Mouse (Mus musculus): Measurements from ENCODE around the gene Nudt2.
A peak's percentile ranks its signal among the peaks of the same experiment; 100 is the strongest.
"Not testable (repeated sequence)": the region's sequence is repeated elsewhere in the genome, so short reads cannot be mapped to it uniquely, and the experiment has no call there.

Nudt2 gene

DNA sequence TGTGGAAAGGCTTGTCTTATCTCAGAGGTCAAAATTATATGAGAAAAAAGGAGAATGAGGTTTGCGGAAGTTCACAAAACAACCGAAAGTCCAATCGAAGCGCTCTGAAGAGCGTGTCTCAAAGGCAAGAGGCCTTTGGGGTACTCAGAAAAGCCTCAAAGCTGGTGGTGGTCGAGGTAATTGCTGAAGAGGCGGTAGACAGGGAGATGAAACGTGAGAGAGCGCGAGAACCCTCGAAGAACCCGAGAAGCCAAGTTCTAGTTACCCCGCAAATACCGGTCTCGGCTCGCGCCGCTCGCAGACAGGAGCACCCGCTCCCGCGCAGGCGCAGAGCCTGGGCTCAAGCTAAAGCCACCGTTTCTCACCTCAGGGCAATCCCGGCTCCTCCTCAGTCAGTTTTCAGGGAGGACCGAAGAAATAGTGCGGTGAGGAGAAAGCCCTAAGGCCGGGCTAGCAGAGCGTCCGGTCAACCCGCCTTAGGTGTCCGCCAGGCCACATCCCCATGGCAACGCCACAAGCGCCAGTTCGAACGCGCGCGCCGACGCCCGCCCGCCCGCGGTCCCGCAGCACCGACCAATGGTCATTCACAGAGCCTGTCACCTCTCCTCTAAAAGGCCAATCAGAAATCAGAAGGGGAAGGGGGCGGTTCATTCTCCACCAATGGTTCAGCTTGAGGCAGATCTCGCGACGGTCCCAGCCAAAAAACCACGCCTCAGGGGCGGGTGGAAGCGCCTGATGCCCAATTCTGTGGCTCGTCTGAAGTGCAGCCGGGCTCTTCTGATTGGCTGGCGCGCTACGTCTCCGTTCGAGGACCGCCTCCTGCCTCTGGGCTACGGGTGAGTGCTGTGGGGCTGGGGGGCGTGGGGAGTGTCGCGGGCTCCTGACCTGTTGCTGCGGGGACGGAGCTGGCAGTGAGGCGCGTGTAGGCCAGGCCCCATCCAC, at the start of gene Nudt2, which contains the start of gene Kif24:
Gene Nudt2, plus strand, starts transcription at position 807 of the 942 bp plus-strand sequence.
Gene Kif24, minus strand, starts transcription at position 543 of the 942 bp plus-strand sequence.
- DNase-seq, result peak; percentile 98 to 99

GRCm38 (mm10) chr4:41416966-41417365, 48.0 kb upstream of the Nudt2 start:
- DNase-seq, result no peak

GRCm38 (mm10) chr4:41438931-41439330, 26.0 kb upstream of the Nudt2 start:
- DNase-seq, result no peak

DNA sequence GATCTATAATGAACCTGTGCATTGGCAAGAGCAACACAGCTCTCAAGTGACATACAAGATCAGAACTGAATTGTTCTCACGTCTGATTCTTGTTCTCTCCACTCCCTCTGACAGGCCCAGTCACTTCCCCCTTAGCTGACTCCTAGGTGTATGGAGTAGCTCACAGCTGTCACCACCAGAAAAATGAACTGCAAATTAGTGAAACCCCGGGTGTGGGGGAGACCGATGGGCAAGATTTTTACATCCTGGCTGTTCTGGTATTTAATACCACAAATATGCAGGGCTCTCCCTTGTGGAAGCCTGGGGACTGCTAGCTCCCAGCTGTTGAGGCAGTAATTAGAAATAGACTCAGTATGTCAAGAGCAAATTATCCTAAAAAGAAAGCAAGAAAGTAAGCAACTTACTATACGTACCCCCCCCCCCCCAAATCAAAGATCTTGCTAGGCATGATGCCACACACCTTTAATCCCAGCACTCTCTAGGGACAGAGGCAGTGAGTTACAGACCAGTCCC, 22.1 kb upstream of the Nudt2 start:
- no peak for DNase-seq

DNA sequence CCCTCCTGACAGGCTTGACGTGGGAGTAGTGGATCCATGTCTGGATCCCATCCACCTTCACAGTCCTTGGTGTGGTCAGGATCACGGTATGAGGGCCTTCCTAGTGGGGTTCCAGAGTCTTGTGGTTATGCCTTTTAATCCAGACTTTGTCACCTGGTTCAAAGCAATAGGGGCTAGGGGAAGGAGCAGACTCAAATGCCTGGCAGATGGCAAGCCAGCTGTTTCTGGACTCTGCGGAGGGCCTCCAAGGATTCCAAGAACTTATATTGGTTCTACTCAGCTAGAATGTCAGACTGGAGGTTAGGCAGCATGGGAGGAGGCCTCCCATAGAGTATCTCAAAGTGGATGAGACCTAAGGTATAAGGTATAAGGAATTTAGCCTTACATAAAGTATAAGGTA, 17.4 kb upstream of the Nudt2 start:
- DNase-seq, result no peak

GRCm38 (mm10) chr4:41460690-41461089, 4.3 kb upstream of the Nudt2 start:
- DNase-seq, result no peak

DNA sequence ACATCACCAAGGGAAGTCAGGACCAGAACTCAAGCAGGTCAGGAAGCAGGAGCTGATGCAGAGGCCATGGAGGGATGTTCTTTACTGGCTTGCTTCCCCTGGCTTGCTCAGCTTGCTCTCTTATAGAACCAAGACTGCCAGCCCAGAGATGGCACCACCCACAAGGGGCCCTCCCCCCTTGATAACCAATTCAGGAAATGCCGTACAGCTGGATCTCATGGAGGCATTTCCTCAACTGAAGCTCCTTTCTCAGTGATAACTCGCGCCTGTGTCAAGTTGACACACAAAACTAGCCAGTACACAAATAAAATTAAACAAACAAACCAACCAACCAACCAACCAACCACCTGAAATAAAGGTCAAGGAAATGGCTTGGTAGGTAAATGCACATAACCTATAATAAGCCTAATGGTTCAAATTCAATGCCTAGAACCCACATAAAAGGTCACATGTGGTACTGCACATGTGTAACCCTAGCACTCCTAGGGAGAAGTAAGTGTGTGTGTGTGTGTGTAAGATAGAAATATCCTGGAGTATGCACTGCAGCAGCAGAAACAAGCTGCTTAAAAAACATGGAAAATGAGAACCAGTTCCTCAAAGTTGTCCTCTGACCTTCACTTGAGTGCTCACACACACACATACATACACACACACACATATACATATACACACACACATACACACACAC, 1.8 kb upstream of the Nudt2 start:
- DNase-seq, result not testable (repeated sequence)

GRCm38 (mm10) chr4:41465287-41465665, 325 bp downstream of the Nudt2 start:
- DNase-seq, result no peak

DNA sequence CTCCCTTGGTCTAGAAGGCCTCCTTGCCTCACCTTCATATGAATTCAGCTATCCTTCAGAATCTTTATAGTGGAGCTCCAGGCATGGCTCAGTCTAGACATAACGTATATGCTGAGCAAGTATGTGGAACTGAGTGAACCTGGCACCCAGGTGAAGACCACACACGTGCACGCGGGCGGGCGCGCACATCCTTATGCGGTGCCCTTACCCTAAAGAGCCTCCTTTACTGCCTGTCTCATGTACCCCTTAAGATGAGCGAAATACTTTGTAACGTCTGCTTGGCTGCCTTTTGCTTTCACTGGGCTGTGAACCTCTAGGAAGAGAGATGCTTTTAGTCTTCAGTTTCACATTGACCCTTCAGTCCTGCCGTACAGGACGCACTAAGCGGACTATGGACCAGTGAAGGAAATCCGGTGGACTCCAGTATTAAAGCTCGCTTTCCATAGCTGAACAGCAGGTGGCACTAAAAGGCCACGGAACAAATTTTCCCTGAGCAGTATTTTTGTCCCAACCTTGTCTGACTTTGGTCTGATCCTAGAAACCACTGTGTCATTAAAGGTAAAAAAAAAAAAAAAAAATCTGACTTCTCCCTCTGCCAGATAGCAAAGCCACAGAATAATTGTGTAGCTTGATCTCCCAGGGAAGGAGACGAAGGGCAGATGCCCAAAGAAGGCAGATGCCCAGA, 3.6 kb downstream of the Nudt2 start:
- DNase-seq, result peak; percentile 29 to 75

- DNase-seq, result no peak
Observed at GRCm38 (mm10) chr4:41469199-41469598, 4.2 kb downstream of the Nudt2 start.

- DNase-seq, result no peak
Observed at GRCm38 (mm10) chr4:41470051-41470683, 5.2 kb downstream of the Nudt2 start.

- no peak for DNase-seq
Observed at GRCm38 (mm10) chr4:41470684-41471383, 5.9 kb downstream of the Nudt2 start.

DNA sequence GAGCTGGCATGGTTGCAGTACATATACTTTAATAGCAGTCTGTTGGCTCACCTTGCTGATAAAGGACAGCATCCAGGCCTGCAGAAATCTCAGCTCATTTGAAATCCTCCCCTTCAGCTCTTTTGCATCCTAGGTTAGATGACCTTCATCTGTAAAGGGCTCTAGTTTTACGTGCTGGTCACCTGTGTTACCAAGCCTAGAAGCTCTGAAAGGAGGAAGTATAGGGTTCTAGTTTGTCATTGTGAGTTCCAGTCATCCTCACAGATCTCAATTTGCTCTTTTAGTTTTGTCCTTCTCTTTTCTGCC, 6.4 kb downstream of the Nudt2 start:
- no peak for DNase-seq

GRCm38 (mm10) chr4:41477648-41478160, 12.8 kb downstream of the Nudt2 start:
- no peak for DNase-seq

DNA sequence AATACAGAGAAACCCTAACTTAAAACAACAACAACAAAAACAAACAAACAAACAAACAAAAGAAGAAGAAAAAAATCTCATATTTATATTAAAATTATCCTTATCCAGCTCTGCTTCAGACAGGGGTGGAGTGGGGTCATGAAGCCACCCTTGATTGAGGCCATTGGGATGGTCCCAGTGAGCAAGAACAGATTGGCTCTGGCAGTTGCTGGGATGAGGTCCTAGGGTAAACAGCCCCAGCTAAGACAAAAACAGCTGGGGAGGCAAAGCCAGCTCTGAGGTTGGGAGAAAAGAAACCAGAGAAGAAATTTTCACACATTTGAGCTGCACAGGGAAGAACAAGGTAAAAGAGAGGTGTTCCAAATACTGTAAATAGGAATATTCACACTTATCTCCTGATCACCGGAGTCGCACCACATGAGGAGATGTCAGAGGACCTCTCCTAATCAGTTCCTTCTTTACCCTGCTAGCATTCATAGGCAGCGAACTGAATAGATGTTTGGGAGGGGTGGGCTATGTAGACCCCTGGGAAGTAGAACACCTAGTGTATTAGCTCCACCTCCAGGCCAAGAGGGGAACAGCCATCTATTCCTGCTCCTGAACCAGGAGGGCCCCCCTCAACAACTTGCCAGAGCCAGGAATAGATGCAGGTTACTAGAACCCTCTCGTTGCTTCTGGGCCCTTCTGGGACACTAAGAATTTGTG, 14.0 kb downstream of the Nudt2 start:
- no peak for DNase-seq

DNA sequence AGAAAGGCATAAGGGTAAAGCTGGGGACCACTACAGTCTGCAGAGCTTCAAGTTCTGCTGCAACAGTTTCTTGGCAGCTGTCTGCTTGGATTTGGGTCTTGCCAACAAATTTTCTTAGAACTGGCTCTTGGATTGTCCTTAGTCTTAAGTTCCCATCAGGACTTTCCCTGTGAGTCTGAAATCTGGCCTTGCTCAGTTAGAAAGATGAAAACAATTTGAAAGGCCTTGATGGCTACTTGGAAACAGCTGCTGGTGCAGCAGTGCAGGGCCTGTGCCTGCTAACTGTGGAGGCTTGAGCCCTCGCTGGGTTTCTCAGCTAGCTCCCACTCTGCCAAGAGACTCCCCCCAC, 14.5 kb downstream of the Nudt2 start:
- DNase-seq, result peak in 1 of 2 experiments; percentile 61

DNA sequence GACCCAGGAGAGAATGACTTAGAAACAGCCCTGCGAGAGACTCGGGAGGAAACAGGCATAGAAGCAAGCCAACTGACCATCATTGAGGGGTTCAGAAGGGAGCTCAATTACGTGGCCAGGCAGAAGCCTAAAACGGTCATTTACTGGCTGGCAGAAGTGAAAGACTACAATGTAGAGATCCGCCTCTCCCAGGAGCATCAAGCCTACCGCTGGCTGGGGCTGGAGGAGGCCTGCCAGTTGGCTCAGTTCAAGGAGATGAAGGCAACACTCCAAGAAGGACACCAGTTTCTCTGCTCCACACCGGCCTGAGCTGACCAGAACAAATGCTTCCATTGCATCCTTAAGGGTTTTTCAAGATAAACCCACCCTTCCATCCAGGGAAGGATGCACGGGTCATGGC, 15.3 kb downstream of the Nudt2 start:
- DNase-seq, result peak; percentile 42 to 74

GRCm38 (mm10) chr4:41481601-41482017, 16.7 kb downstream of the Nudt2 start:
- DNase-seq, result peak; percentile 70 to 86

DNA sequence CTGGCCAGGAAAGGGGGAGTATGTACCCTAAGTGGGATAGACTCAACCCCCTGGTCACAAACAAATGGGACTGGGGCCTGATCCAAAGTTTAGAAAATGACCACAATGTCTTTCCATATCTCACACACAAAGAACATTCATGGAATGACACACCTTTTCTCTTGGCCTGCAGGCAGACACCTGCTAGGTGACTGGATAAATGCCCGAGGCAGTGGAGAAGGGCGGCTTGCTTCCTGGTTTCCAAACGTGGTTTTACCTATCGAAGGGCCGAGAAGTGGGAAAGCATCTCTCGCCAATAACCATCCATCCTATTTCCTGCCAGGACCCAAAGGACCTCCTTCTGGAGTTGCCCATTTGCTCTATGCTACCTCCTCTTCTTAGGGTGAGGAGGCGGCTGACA, 28.0 kb downstream of the Nudt2 start:
- no peak for DNase-seq

- DNase-seq, result peak; percentile 34 to 73
Observed at GRCm38 (mm10) chr4:41493464-41494116, 28.6 kb downstream of the Nudt2 start.

GRCm38 (mm10) chr4:41494378-41494777, 29.4 kb downstream of the Nudt2 start:
- DNase-seq, result no peak
